Comparison of ENCODE assay signal across 14 mouse cellular contexts in the genomic region with DNA sequence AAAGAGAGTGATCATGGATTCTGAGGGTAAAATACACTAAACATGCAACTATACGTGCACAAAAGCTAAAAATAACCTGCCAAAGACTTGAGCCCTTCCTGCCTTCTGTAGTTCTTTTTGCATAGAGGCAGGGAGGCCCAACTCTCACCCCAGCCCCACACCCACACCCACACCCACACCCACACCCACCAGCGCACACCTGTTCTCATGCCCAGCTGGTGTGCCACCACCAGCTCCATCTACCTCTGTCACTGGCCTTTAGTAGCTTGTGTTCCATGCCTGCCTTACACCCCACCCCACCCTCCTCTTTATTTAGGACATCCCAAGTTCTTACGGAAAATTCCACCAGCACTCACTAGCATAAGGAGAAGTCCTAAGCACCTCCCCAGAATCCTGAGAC.
DNase-seq lines count a peak whose midpoint lies in the region; ATAC-seq lines count a peak whose summit lies in the region.
"Had no signal": no experiment of that assay in that cellular context is flagged by ENCODE, and none has a peak within 500 bp of the region (broad histone marks: within the 10 kb centered on the region; RNA-seq: fewer than 3 reads in every experiment).

No protein-coding gene starts in this region.

- DNase-seq in frontal cortex, postnatal 36 days (ENCODE audit: low spot score in 2 of 2), result no peak
- DNase-seq in testis, postnatal 10 days (ENCODE audit: low spot score), result peak; percentile 30
- no peak for DNase-seq in testis, postnatal 14 days (ENCODE audit: low spot score)
- peak; percentile 64 for DNase-seq in thymus, postnatal 25 days
- no peak for DNase-seq in spleen, adult 12 weeks (ENCODE audit: low spot score)
- DNase-seq in kidney, postnatal 4 days, result no peak
- DNase-seq: adrenal gland, adult 8-10 months; adrenal gland, postnatal 36 days; B cell, adult 2 months; cerebellum, adult 9-10 months; cerebellum, postnatal 25 days; gastrocnemius, postnatal 14 days; heart, postnatal 4 days had no signal

- ATAC-seq in frontal cortex, adult (ENCODE audit: low TSS enrichment), result peak; percentile 38; the same call in 1 of the 2 replicates

Comparison
In these comparisons a context has a peak if more than half of its experiments do, and no peak if none do; other contexts are left out.
1. DNase-seq: peak in testis, postnatal 10 days (single experiment) and thymus, postnatal 25 days (single experiment); none in frontal cortex, postnatal 36 days (0 of 2), testis, postnatal 14 days (single experiment), spleen, adult 12 weeks (single experiment) and kidney, postnatal 4 days (0 of 2).